Comparison of ENCODE assay signal across 8 mouse cellular contexts in genomic region chr3:68794380-68795014, GRCm38 (mm10).
A peak's percentile ranks its signal among the peaks of the same experiment; 100 is the strongest.
DNase-seq lines count a peak whose midpoint lies in the region; ATAC-seq and TF ChIP-seq lines count a peak whose summit lies in the region.

No protein-coding gene starts in this region.

- no peak for TF ChIP-seq POLR2A in thymus, adult 2 months (IDR thresholded peaks at IDR 0.05; ENCODE audit: control insufficient read depth, extremely low read depth, insufficient read depth, low read length, poor library complexity)

- TF ChIP-seq CTCF in thymus, adult 2 months (IDR thresholded peaks at IDR 0.05; ENCODE audit: borderline replicate concordance, control insufficient read depth, extremely low read depth, insufficient read depth, low read length, poor library complexity) = no peak

- H3K4me3 ChIP-seq in thymus, adult 2 months (ENCODE audit: control insufficient read depth, insufficient read depth, low read length) = no peak overlapping the region
- H3K4me3 ChIP-seq in hindbrain, embryonic 16.5 days (ENCODE audit: low read length) = no peak overlapping the region
- H3K4me3 ChIP-seq in neural tube, embryonic 14.5 days (ENCODE audit: low read depth, low read length) = no peak overlapping the region

- H3K4me1 ChIP-seq in thymus, adult 2 months (replicated peaks; ENCODE audit: control insufficient read depth, insufficient read depth, low read length) = peaks cover 13% of the 10 kb centered on the region
- H3K4me1 ChIP-seq in hindbrain, embryonic 16.5 days (ENCODE audit: control insufficient read depth, insufficient read depth, low read depth, low read length) = peaks cover 11% of the 10 kb centered on the region
- peaks cover 5% of the 10 kb centered on the region; the same call in 1 of the 2 replicates for H3K4me1 ChIP-seq in neural tube, embryonic 14.5 days (ENCODE audit: control insufficient read depth, insufficient read depth, low read length)

- no peak overlapping the region for H3K4me2 ChIP-seq in hindbrain, embryonic 16.5 days (ENCODE audit: low read length)
- H3K4me2 ChIP-seq in neural tube, embryonic 14.5 days (ENCODE audit: low read depth, low read length) = no peak overlapping the region

- H3K36me3 ChIP-seq in thymus, adult 2 months (ENCODE audit: control insufficient read depth, insufficient read depth, low read length) = no peaks in the 10 kb centered on the region
- no peaks in the 10 kb centered on the region for H3K36me3 ChIP-seq in hindbrain, embryonic 16.5 days (ENCODE audit: control insufficient read depth, insufficient read depth, low read length)
- no peaks in the 10 kb centered on the region for H3K36me3 ChIP-seq in neural tube, embryonic 14.5 days (ENCODE audit: control insufficient read depth, insufficient read depth, low read length)

- DNase-seq in embryo, embryonic 10 days (ENCODE audit: low spot score) = peak; percentile 7
- no peak for DNase-seq in embryo, embryonic 9.5 days (ENCODE audit: extremely low spot score)
- peak; percentile 35 for DNase-seq in thymus, adult 2 months
- DNase-seq in thymus, postnatal 36 days = no peak
- no peak for DNase-seq in spleen, adult 12 weeks (ENCODE audit: low spot score)
- DNase-seq in yolk sac, embryonic 10.5 days (ENCODE audit: low spot score) = no peak

- no peak overlapping the region for H3K27ac ChIP-seq in thymus, adult 2 months (ENCODE audit: control insufficient read depth, insufficient read depth, low read length)
- peak overlapping the region; percentile 19; the same call in 1 of the 2 replicates for H3K27ac ChIP-seq in hindbrain, embryonic 16.5 days (ENCODE audit: low read depth, low read length)
- H3K27ac ChIP-seq in neural tube, embryonic 14.5 days (ENCODE audit: low read depth, low read length) = 0 out of 2 replicates have a peak overlapping the region, but pooled peaks have one; percentile 34

- ATAC-seq in hindbrain, embryonic 16.5 days = peak; percentile 66
- ATAC-seq in neural tube, embryonic 14.5 days (ENCODE audit: low read depth) = peak; percentile 36; the same call in 1 of the 2 replicates

- WGBS in thymus, adult 2 months = 19% methylated on average over 4 of the region's 4 CpGs
- 45% methylated on average over 4 of the region's 4 CpGs for WGBS in hindbrain, embryonic 16.5 days
- WGBS in neural tube, embryonic 14.5 days = 52% methylated on average over 4 of the region's 4 CpGs

- H3K27me3 ChIP-seq in thymus, adult 2 months (ENCODE audit: control insufficient read depth, insufficient read depth, low read length) = no peaks in the 10 kb centered on the region
- no peaks in the 10 kb centered on the region for H3K27me3 ChIP-seq in hindbrain, embryonic 16.5 days (replicated peaks; ENCODE audit: control insufficient read depth, insufficient read depth, low read length)
- H3K27me3 ChIP-seq in neural tube, embryonic 14.5 days (ENCODE audit: control insufficient read depth, insufficient read depth, low read length) = no peaks in the 10 kb centered on the region

- 0 out of 2 replicates have a peak overlapping the region, but pooled peaks have one; percentile 26 for H3K9ac ChIP-seq in hindbrain, embryonic 16.5 days (ENCODE audit: low read depth, low read length)
- H3K9ac ChIP-seq in neural tube, embryonic 14.5 days (replicated peaks; ENCODE audit: low read depth, low read length) = no peak overlapping the region

- H3K9me3 ChIP-seq in hindbrain, embryonic 16.5 days (ENCODE audit: control insufficient read depth, low read length) = no peaks in the 10 kb centered on the region
- H3K9me3 ChIP-seq in neural tube, embryonic 14.5 days (ENCODE audit: control insufficient read depth, low read length) = no peaks in the 10 kb centered on the region

Comparison
In these comparisons a context has a peak if more than half of its experiments do, and no peak if none do; other contexts are left out.
1. DNase-seq: peak in embryo, embryonic 10 days (single experiment) and thymus, adult 2 months (single experiment); none in embryo, embryonic 9.5 days (single experiment), thymus, postnatal 36 days (0 of 2), spleen, adult 12 weeks (single experiment) and yolk sac, embryonic 10.5 days (single experiment).